Mouse (Mus musculus) hindbrain, embryonic 12.5 days (tissue): ENCODE results near the gene Retreg3. TPM values are rescaled to one million over a fixed set of nuclear protein-coding genes. Genes with fewer than 3 reads are reported as not detected.

Experiments used
- ATAC-seq: fragments of 200-750 bp; cut with Nextera tagmentation; 2 replicates; pipeline ENCODE4 v1.8.0; 2017; ENCODE audit warnings: moderate TSS enrichment; ENCODE audit not compliant: low FRiP score
- H3K27ac ChIP-seq: fragments of 300-500 bp; sonication (generic); 2 replicates; pipeline ENCODE4 v1.5.1; 2016; ENCODE audit warnings: mild to moderate bottlenecking
- H3K27me3 ChIP-seq: fragments of 300-500 bp; sonication (generic); 2 replicates; pipeline ENCODE4 v1.6.1; 2016; ENCODE audit warnings: mild to moderate bottlenecking
- H3K36me3 ChIP-seq: fragments of 300-500 bp; sonication (generic); 2 replicates; pipeline ENCODE4 v1.6.1; 2016; ENCODE audit warnings: mild to moderate bottlenecking
- H3K4me1 ChIP-seq: fragments of 300-500 bp; sonication (generic); 2 replicates; pipeline ENCODE4 v1.6.1; 2016
- H3K4me2 ChIP-seq: fragments of 300-500 bp; sonication (generic); replicated peaks from 2 replicates; pipeline ENCODE4 v1.6.1; 2016; ENCODE audit warnings: mild to moderate bottlenecking
- H3K4me3 ChIP-seq: fragments of 300-500 bp; sonication (generic); 2 replicates; pipeline ENCODE4 v1.5.1; 2016; ENCODE audit warnings: mild to moderate bottlenecking
- H3K9ac ChIP-seq: fragments of 300-500 bp; sonication (generic); 2 replicates; pipeline ENCODE4 v1.6.1; 2016; ENCODE audit warnings: mild to moderate bottlenecking, moderate library complexity
- H3K9me3 ChIP-seq: fragments of 300-500 bp; sonication (generic); replicated peaks from 2 replicates; pipeline ENCODE4 v1.6.1; 2016; ENCODE audit warnings: mild to moderate bottlenecking
- WGBS: fragments of 180-500 bp; shearing (Covaris S2); methylation state at CpG from one replicate; pipeline ENCODE4 v1.1.7; 2016; 5-methylcytosine and 5-hydroxymethylcytosine counted together
- polyA plus RNA-seq: library from polyadenylated mRNA; unstranded; fragments of >200 nt; fragmentation: Nextera tagmentation; extraction: Ambion mirVana; gene quantifications from 2 replicates; pipeline ENCODE4 v1.2.1, GENCODE M21; 2016

Gene Retreg3
- polyA plus RNA-seq, 1 experiment from 2014 or later: 23.2 TPM

DNA sequence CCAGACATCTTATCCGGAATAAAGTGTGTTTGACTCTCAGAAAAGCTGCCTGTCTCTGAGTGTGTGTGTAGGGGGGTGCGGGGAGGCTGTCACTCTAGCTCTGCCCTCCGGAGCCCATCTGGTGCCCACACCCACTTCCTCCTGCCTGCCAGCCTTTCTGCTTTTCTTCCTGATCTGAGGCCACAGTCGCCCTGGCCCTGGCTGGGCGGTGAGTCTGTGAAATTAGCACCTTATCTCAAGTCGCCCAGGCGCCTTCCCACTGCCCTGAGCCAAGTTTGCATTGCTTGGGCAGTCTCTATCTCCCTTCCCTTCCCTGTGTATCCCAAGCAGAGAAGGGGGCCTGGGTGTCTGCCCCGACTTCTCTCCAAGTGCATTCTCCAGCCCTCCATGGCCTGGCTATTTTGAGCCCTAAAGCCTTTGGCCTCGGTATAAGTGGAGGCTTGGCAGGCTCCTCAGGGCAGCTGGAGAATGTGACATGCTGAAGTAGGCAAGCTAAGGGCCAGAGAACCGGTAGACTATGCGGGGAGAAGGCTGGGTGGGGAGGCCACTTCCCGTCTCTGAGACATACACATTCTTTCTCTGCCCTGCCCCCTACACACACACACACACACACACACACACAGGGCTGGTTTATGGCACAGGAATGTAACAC, 55.9 kb downstream of the Retreg3 start:
- Histone ChIP-seq H3K4me1 (peaks cover 19% of the 10 kb centered on the region), H3K9me3 (no peaks in the 10 kb centered on the region), H3K27me3 (0 out of 2 replicates have a peak, but pooled peaks cover 2% of the 10 kb centered on the region), H3K4me3 (no peak overlapping the region), H3K36me3 (peaks cover 54% of the 10 kb centered on the region), H3K27ac (peak overlapping the region; percentile 71), H3K4me2 (no peak overlapping the region), H3K9ac (peak overlapping the region; percentile 27)
- WGBS: 53% methylated on average over 12 of the region's 12 CpGs
- no peak for ATAC-seq

- H3K4me2 ChIP-seq: no peak overlapping the region
- H3K9me3 ChIP-seq: no peaks in the 10 kb centered on the region
- WGBS: 80% methylated on average over 14 of the region's 14 CpGs
- peaks cover 19% of the 10 kb centered on the region for H3K4me1 ChIP-seq
- H3K4me3 ChIP-seq: no peak overlapping the region
- H3K27me3 ChIP-seq: no peaks in the 10 kb centered on the region
- no peak for ATAC-seq
- peak overlapping the region; percentile 27; the same call in 1 of the 2 replicates for H3K9ac ChIP-seq
- peaks cover 61% of the 10 kb centered on the region for H3K36me3 ChIP-seq
- H3K27ac ChIP-seq: peak overlapping the region; percentile 71
These were observed 56.6 kb downstream of the Retreg3 start for GRCm38 (mm10) chr11:101062971-101063675.

GRCm38 (mm10) chr11:101062165-101062884, 57.4 kb downstream of the Retreg3 start:
- no peak for ATAC-seq
- WGBS: 75% methylated on average over 12 of the region's 12 CpGs
- H3K4me1 ChIP-seq: peaks cover 19% of the 10 kb centered on the region
- peaks cover 68% of the 10 kb centered on the region for H3K36me3 ChIP-seq
- no peak overlapping the region for H3K9ac ChIP-seq
- H3K27ac ChIP-seq: peak overlapping the region; percentile 71
- H3K27me3 ChIP-seq: no peaks in the 10 kb centered on the region
- H3K4me3 ChIP-seq: no peak overlapping the region
- H3K4me2 ChIP-seq: no peak overlapping the region
- H3K9me3 ChIP-seq: no peaks in the 10 kb centered on the region

DNA sequence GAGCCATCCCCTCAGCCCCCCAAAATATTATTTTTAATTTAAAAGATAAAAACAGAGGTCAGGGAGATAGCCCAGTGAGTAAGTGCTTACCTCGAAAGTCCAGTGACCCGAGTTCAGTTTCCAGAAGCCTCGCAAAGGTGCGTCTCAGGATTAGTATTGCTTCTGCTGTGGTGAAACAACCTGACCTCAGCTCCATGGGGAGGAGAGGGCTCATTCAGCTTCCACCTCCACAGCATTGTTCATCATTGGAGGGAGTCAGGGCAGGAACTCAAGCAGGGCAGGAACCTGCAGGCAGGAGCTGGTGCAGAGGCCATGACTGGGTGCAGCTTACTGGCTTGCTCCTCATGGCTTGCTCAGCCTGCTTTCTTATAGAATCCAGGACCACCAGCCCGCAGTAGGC, 58.6 kb downstream of the Retreg3 start:
- Histone ChIP-seq H3K9me3 (no peaks in the 10 kb centered on the region), H3K9ac (no peak overlapping the region), H3K36me3 (peaks cover 79% of the 10 kb centered on the region), H3K4me2 (no peak overlapping the region), H3K4me3 (no peak overlapping the region), H3K27ac (no peak overlapping the region), H3K27me3 (no peaks in the 10 kb centered on the region), H3K4me1 (peaks cover 16% of the 10 kb centered on the region)
- no peak for ATAC-seq
- WGBS: 93% methylated on average over 5 of the region's 5 CpGs

DNA sequence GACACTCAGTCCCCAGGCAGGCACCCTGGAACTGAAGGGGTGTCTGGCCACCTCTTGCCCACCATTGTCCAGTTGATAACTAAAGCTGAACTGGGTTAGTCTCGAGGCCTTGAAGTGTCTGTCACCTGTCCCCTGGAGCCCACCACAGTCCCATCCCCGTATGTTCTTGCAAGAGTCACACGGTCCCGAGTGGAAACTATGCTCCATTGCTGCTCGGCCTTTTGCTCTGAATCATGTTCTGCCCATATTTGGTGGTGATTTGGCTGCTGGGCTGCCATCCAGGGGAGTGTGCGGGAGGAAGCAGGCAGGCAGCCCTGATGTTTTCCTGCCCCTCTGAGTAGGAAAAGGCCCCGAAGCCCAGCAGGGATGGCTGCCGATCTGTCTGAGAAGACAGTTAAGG, 59.6 kb downstream of the Retreg3 start:
- H3K9ac ChIP-seq: no peak overlapping the region
- H3K4me3 ChIP-seq: no peak overlapping the region
- 69% methylated on average over 8 of the region's 8 CpGs for WGBS
- no peak for ATAC-seq
- H3K27me3 ChIP-seq: no peaks in the 10 kb centered on the region
- H3K4me1 ChIP-seq: peaks cover 16% of the 10 kb centered on the region
- peaks cover 85% of the 10 kb centered on the region for H3K36me3 ChIP-seq
- H3K9me3 ChIP-seq: no peaks in the 10 kb centered on the region
- H3K4me2 ChIP-seq: no peak overlapping the region
- H3K27ac ChIP-seq: peak overlapping the region; percentile 76

- Histone ChIP-seq H3K4me1 (peaks cover 16% of the 10 kb centered on the region), H3K9me3 (no peaks in the 10 kb centered on the region), H3K27ac (peak overlapping the region; percentile 76), H3K9ac (no peak overlapping the region), H3K4me2 (no peak overlapping the region), H3K36me3 (peaks cover 90% of the 10 kb centered on the region), H3K27me3 (no peaks in the 10 kb centered on the region), H3K4me3 (no peak overlapping the region)
- ATAC-seq: no peak
- 72% methylated on average over 10 of the region's 10 CpGs for WGBS
These were observed 60.2 kb downstream of the Retreg3 start for GRCm38 (mm10) chr11:101059473-101059872.

- H3K36me3 ChIP-seq: peaks cover 89% of the 10 kb centered on the region
- no peaks in the 10 kb centered on the region for H3K27me3 ChIP-seq
- H3K9ac ChIP-seq: 0 out of 2 replicates have a peak overlapping the region, but pooled peaks have one; percentile 27
- 82% methylated on average over 5 of the region's 5 CpGs for WGBS
- no peak overlapping the region for H3K4me3 ChIP-seq
- H3K9me3 ChIP-seq: no peaks in the 10 kb centered on the region
- ATAC-seq: no peak
- no peak overlapping the region for H3K4me2 ChIP-seq
- H3K27ac ChIP-seq: peak overlapping the region; percentile 76; the same call in 1 of the 2 replicates
- peaks cover 10% of the 10 kb centered on the region for H3K4me1 ChIP-seq
These were observed 61.0 kb downstream of the Retreg3 start for GRCm38 (mm10) chr11:101058726-101059125.

DNA sequence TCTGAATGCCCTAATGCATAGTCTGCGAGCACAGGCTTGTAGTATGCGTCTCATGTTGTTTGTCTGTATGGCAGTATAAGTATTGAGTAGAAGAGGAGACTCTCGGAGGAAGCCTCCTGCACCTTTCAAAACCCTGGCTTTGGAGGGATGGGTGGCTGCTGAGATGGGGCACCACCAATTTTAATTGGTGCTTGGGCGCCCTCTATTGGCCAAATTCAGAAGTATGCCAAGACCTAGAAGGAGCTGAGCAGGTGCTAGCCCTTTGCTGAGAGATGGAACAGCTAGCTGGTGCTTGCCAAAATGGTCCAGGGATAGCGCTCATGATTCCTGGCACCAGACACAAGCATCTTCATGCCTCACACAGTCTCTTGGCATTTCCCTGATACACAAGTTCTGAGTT, 61.8 kb downstream of the Retreg3 start:
- no peak for ATAC-seq
- Histone ChIP-seq H3K9ac (no peak overlapping the region), H3K4me2 (no peak overlapping the region), H3K4me3 (no peak overlapping the region), H3K4me1 (peaks cover 1% of the 10 kb centered on the region; the same call in 1 of the 2 replicates), H3K36me3 (peaks cover 89% of the 10 kb centered on the region), H3K27me3 (no peaks in the 10 kb centered on the region), H3K27ac (no peak overlapping the region), H3K9me3 (no peaks in the 10 kb centered on the region)
- 42% methylated on average over 5 of the region's 5 CpGs for WGBS

DNA sequence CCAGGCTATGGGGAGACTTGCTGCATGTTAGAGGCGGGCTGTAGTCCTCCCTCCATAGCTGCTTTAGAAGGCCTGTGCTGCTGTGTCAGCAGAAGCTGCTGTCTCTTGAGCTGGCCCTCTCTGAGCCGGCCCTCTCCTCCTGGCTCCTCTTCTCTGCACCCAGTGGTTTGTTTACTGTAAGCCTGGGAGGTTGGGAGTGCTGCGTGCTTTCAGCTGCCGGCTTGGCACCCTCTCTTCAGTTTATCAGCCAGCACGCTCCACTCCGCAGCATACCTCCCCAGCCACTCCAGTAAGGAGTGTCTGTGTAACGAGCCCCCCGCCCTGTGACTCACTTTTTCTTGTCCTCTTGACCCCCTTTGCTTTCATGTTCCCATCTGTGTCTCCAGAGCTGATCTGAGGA, 62.8 kb downstream of the Retreg3 start:
- no peak overlapping the region for H3K27ac ChIP-seq
- H3K27me3 ChIP-seq: no peaks in the 10 kb centered on the region
- no peak overlapping the region for H3K4me3 ChIP-seq
- 58% methylated on average over 8 of the region's 8 CpGs for WGBS
- H3K9me3 ChIP-seq: no peaks in the 10 kb centered on the region
- H3K4me1 ChIP-seq: no peaks in the 10 kb centered on the region
- peaks cover 90% of the 10 kb centered on the region for H3K36me3 ChIP-seq
- no peak overlapping the region for H3K9ac ChIP-seq
- H3K4me2 ChIP-seq: no peak overlapping the region
- ATAC-seq: no peak

GRCm38 (mm10) chr11:101055418-101055817, 64.3 kb downstream of the Retreg3 start:
- WGBS: 78% methylated on average over 14 of the region's 14 CpGs
- Histone ChIP-seq H3K9ac (no peak overlapping the region), H3K4me3 (no peak overlapping the region), H3K4me1 (no peaks in the 10 kb centered on the region), H3K36me3 (peaks cover 91% of the 10 kb centered on the region), H3K27me3 (no peaks in the 10 kb centered on the region), H3K4me2 (no peak overlapping the region), H3K9me3 (no peaks in the 10 kb centered on the region), H3K27ac (no peak overlapping the region; the same call in 1 of the 2 replicates)
- no peak for ATAC-seq

- H3K9ac ChIP-seq: no peak overlapping the region
- H3K4me2 ChIP-seq: no peak overlapping the region
- no peak overlapping the region for H3K27ac ChIP-seq
- H3K36me3 ChIP-seq: peaks cover 88% of the 10 kb centered on the region
- WGBS: 100% methylated on average over 1 of the region's 1 CpGs
- H3K4me3 ChIP-seq: no peak overlapping the region
- no peaks in the 10 kb centered on the region for H3K27me3 ChIP-seq
- no peaks in the 10 kb centered on the region for H3K4me1 ChIP-seq
- no peaks in the 10 kb centered on the region for H3K9me3 ChIP-seq
- no peak for ATAC-seq
These were observed 65.7 kb downstream of the Retreg3 start for GRCm38 (mm10) chr11:101053974-101054373.

- 95% methylated on average over 10 of the region's 10 CpGs for WGBS
- peaks cover 87% of the 10 kb centered on the region for H3K36me3 ChIP-seq
- H3K27me3 ChIP-seq: no peaks in the 10 kb centered on the region
- ATAC-seq: no peak
- H3K4me3 ChIP-seq: no peak overlapping the region
- H3K4me2 ChIP-seq: no peak overlapping the region
- H3K9ac ChIP-seq: no peak overlapping the region
- H3K9me3 ChIP-seq: no peaks in the 10 kb centered on the region
- H3K4me1 ChIP-seq: no peaks in the 10 kb centered on the region
- H3K27ac ChIP-seq: no peak overlapping the region
These were observed 66.8 kb downstream of the Retreg3 start for GRCm38 (mm10) chr11:101052751-101053473.
